Mouse (Mus musculus) thymus, adult 2 months (tissue): ENCODE results near the gene Galnt14.

Source experiments
- CTCF ChIP-seq: fragments of 200-500 bp; IDR thresholded peaks from 2 replicates; pipeline ENCODE4 v1.5.1; 2012; ENCODE audit warnings: mild to moderate bottlenecking, control low read depth, low read length, moderate library complexity, borderline replicate concordance; ENCODE audit not compliant: control insufficient read depth, poor library complexity, insufficient read depth; ENCODE audit errors: extremely low read depth
- POLR2A ChIP-seq: fragments of 200-500 bp; IDR thresholded peaks from 2 replicates; pipeline ENCODE4 v1.6.1; 2012; ENCODE audit warnings: mild to moderate bottlenecking, low read length, control low read depth, moderate library complexity; ENCODE audit not compliant: control insufficient read depth, poor library complexity, insufficient read depth; ENCODE audit errors: extremely low read depth

- no peak for TF ChIP-seq POLR2A
- TF ChIP-seq CTCF: no peak
Observed at GRCm38 (mm10) chr17:73592081-73592480, 118.2 kb downstream of the Galnt14 start.
